ENCODE assay signal across 13 mouse cellular contexts in genomic region chr3:83517914-83518635, GRCm38 (mm10).
A peak's percentile ranks its signal among the peaks of the same experiment; 100 is the strongest.
DNase-seq lines count a peak whose midpoint lies in the region; ATAC-seq lines count a peak whose summit lies in the region.
"Had no signal": no experiment of that assay in that cellular context is flagged by ENCODE, and none has a peak within 500 bp of the region (broad histone marks: within the 10 kb centered on the region; RNA-seq: fewer than 3 reads in every experiment).

No protein-coding gene starts in this region.

- no peak overlapping the region for H3K4me3 ChIP-seq in hindbrain, embryonic 16.5 days (ENCODE audit: low read length)
- H3K4me3 ChIP-seq in hindbrain, embryonic 10.5 days = no peak overlapping the region
- H3K4me3 ChIP-seq: erythroblast, embryonic 14.5 days; hindbrain, embryonic 15.5 days; midbrain, embryonic 13.5 days had no signal

- ATAC-seq in hindbrain, embryonic 16.5 days = peak; percentile 76; the same call in 1 of the 2 replicates
- ATAC-seq: midbrain, embryonic 13.5 days had no signal

- 62% methylated on average over 6 of the region's 6 CpGs for WGBS in hindbrain, embryonic 16.5 days
- 85% methylated on average over 6 of the region's 6 CpGs for WGBS in hindbrain, embryonic 10.5 days

- H3K36me3 ChIP-seq in hindbrain, embryonic 16.5 days (ENCODE audit: control insufficient read depth, insufficient read depth, low read length) = no peaks in the 10 kb centered on the region
- no peaks in the 10 kb centered on the region for H3K36me3 ChIP-seq in hindbrain, embryonic 10.5 days
- H3K36me3 ChIP-seq: hindbrain, embryonic 15.5 days; midbrain, embryonic 13.5 days had no signal

- H3K9me3 ChIP-seq in hindbrain, embryonic 16.5 days (ENCODE audit: control insufficient read depth, low read length) = no peaks in the 10 kb centered on the region
- H3K9me3 ChIP-seq in hindbrain, embryonic 10.5 days = no peaks in the 10 kb centered on the region
- H3K9me3 ChIP-seq: hindbrain, embryonic 15.5 days; midbrain, embryonic 13.5 days had no signal

- no peak overlapping the region for H3K27ac ChIP-seq in hindbrain, embryonic 16.5 days (ENCODE audit: low read depth, low read length)
- H3K27ac ChIP-seq in hindbrain, embryonic 10.5 days = no peak overlapping the region
- H3K27ac ChIP-seq: hindbrain, embryonic 15.5 days; midbrain, embryonic 13.5 days had no signal

- H3K4me1 ChIP-seq in hindbrain, embryonic 16.5 days (ENCODE audit: control insufficient read depth, insufficient read depth, low read depth, low read length) = peaks cover 2% of the 10 kb centered on the region; the same call in 1 of the 2 replicates
- H3K4me1 ChIP-seq in hindbrain, embryonic 10.5 days (replicated peaks) = no peaks in the 10 kb centered on the region
- H3K4me1 ChIP-seq: hindbrain, embryonic 15.5 days; midbrain, embryonic 13.5 days had no signal

- DNase-seq in hindbrain, embryonic 10.5 days (ENCODE audit: low spot score) = no peak
- DNase-seq in right cerebral cortex, postnatal 4 days = peak; percentile 9
- DNase-seq in right cerebral cortex, postnatal 36 days (ENCODE audit: low spot score in 2 of 2) = no peak
- DNase-seq in fibroblast of lung, adult 2 months (ENCODE audit: low read depth) = peak; percentile 58
- DNase-seq in MN1 (ENCODE audit: low spot score) = no peak
- no peak for DNase-seq in left cerebral cortex, adult 8-10 months (ENCODE audit: low spot score in 2 of 2)
- DNase-seq: cerebellum, adult 11 months; right cerebral cortex, adult 18-20 months; thymus, adult 18-20 months had no signal

- no peak overlapping the region for H3K4me2 ChIP-seq in hindbrain, embryonic 16.5 days (ENCODE audit: low read length)
- H3K4me2 ChIP-seq: hindbrain, embryonic 15.5 days; midbrain, embryonic 13.5 days had no signal

- no peak overlapping the region for H3K9ac ChIP-seq in hindbrain, embryonic 16.5 days (ENCODE audit: low read depth, low read length)
- H3K9ac ChIP-seq: hindbrain, embryonic 15.5 days; midbrain, embryonic 13.5 days had no signal

- H3K27me3 ChIP-seq in hindbrain, embryonic 16.5 days (replicated peaks; ENCODE audit: control insufficient read depth, insufficient read depth, low read length) = no peaks in the 10 kb centered on the region
- no peaks in the 10 kb centered on the region for H3K27me3 ChIP-seq in hindbrain, embryonic 10.5 days (ENCODE audit: insufficient read depth, poor library complexity, severe bottlenecking)
- H3K27me3 ChIP-seq: hindbrain, embryonic 15.5 days; midbrain, embryonic 13.5 days had no signal

Comparison
In these comparisons a context has a peak if more than half of its experiments do, and no peak if none do; other contexts are left out.
1. DNase-seq: peak in right cerebral cortex, postnatal 4 days (single experiment) and fibroblast of lung, adult 2 months (single experiment); none in hindbrain, embryonic 10.5 days (single experiment), right cerebral cortex, postnatal 36 days (0 of 2), MN1 (single experiment) and left cerebral cortex, adult 8-10 months (0 of 2).